Mouse (Mus musculus) heart, adult 9 months (tissue): ENCODE measurements around the gene Trio.
"Not testable (repeated sequence)": the region's sequence is repeated elsewhere in the genome, so short reads cannot be mapped to it uniquely, and the experiment has no call there.

Experiments used
- DNase-seq, 2 experiments: peaks; one replicate each; pipeline ENCODE4 v3.0.0; 2022; ENCODE audit warnings: low spot score in 2 of 2

Trio gene

GRCm38 (mm10) chr15:27840125-27840524 lies 185.5 kb downstream of the Trio start:
- no peak for DNase-seq

GRCm38 (mm10) chr15:27831646-27832045 lies 194.0 kb downstream of the Trio start:
- no peak for DNase-seq

GRCm38 (mm10) chr15:27827871-27828270 lies 197.8 kb downstream of the Trio start:
- DNase-seq, result not testable (repeated sequence)

- DNase-seq, result no peak
These were observed 198.8 kb downstream of the Trio start for GRCm38 (mm10) chr15:27826886-27827285.

- DNase-seq, result no peak
These were observed 199.5 kb downstream of the Trio start for GRCm38 (mm10) chr15:27826048-27826637.

- no peak for DNase-seq
These were observed 200.3 kb downstream of the Trio start for GRCm38 (mm10) chr15:27825390-27825789.

GRCm38 (mm10) chr15:27823581-27823980 lies 202.1 kb downstream of the Trio start:
- no peak for DNase-seq

GRCm38 (mm10) chr15:27822461-27822860 lies 203.2 kb downstream of the Trio start:
- peak in 1 of 2 experiments; percentile 21 for DNase-seq

GRCm38 (mm10) chr15:27821651-27822364 lies 203.8 kb downstream of the Trio start:
- peak; percentile 35 to 43 for DNase-seq

- no peak for DNase-seq
These were observed 208.6 kb downstream of the Trio start for GRCm38 (mm10) chr15:27817096-27817495.

GRCm38 (mm10) chr15:27814677-27815391 lies 210.8 kb downstream of the Trio start:
- DNase-seq, result no peak

- DNase-seq, result no peak
These were observed 214.7 kb downstream of the Trio start for GRCm38 (mm10) chr15:27810793-27811488.

- no peak for DNase-seq
These were observed 215.4 kb downstream of the Trio start for GRCm38 (mm10) chr15:27810262-27810661.

GRCm38 (mm10) chr15:27808596-27809276 lies 216.9 kb downstream of the Trio start:
- DNase-seq, result peak in 1 of 2 experiments; percentile 46

GRCm38 (mm10) chr15:27806219-27806618 lies 219.4 kb downstream of the Trio start:
- DNase-seq, result no peak

- DNase-seq, result no peak
These were observed 220.0 kb downstream of the Trio start for GRCm38 (mm10) chr15:27805654-27806053.

GRCm38 (mm10) chr15:27804447-27804846 lies 221.2 kb downstream of the Trio start:
- DNase-seq, result no peak

GRCm38 (mm10) chr15:27803568-27804345 lies 221.9 kb downstream of the Trio start:
- DNase-seq, result no peak

- DNase-seq, result peak in 1 of 2 experiments; percentile 48
These were observed 223.4 kb downstream of the Trio start for GRCm38 (mm10) chr15:27802243-27802642.

GRCm38 (mm10) chr15:27801177-27801576 lies 224.5 kb downstream of the Trio start:
- peak; percentile 64 to 81 for DNase-seq
